Mouse (Mus musculus) A20 (cell line): ENCODE data around the gene Dennd2a.

Source experiments
- DNase-seq: peaks from one replicate; pipeline ENCODE4 v3.0.0-alpha.2; 2011; ENCODE audit warnings: low read depth, low spot score

The Dennd2a gene

DNA sequence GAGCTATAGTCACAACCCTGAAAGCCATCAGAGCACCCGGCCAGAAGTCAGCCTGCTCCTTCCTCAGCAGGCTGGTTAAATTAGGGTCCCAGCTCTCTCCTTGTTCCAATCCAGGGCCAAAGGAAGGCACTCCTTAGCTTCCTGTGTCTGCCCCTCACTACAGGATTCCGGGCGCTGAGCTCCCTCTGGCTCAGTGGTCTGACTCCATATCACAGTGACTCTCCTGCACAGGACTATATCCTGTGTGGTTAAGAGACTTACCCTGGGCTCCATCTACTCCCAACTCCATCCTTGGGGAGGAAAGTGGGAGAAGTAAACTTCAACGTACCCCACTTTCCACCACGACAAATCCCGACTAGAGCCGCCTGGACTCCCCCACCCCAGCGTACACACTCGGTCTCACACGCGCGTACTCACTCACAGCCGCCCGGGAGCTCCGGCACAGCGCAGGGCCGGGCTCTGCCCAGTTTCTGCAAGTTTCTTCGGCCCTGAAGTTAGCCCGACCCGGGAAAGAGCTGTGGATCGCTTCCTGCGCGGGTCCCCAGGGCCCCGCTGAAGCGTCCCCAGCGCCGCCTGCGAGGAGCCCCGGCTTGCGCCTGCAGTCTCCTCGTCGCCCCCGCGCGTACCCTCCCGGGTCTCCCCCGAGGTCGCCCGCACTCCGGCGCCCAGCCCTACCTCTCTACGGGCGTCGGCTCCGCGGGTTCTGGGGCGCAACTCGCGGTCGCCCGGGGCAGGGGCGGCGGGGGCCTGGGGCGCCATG, 587 bp downstream of the Dennd2a start:
- DNase-seq: no peak

DNA sequence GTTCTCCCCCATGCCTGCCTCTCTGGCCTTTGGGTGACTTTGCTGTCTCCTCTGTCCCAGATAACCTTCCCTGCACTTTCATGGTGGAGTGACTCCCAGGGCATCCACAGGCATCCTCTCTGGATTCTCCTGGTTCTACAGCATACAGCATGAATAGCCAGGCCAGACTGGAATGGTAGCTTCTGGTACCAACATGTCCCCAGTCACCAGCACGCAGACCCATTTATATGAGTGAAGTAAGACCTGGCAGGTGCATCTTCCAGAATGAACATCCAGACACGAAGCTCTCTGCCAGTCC, 2.1 kb downstream of the Dennd2a start:
- no peak for DNase-seq

GRCm38 (mm10) chr6:39554888-39555647, 2.6 kb downstream of the Dennd2a start:
- DNase-seq: no peak

DNA sequence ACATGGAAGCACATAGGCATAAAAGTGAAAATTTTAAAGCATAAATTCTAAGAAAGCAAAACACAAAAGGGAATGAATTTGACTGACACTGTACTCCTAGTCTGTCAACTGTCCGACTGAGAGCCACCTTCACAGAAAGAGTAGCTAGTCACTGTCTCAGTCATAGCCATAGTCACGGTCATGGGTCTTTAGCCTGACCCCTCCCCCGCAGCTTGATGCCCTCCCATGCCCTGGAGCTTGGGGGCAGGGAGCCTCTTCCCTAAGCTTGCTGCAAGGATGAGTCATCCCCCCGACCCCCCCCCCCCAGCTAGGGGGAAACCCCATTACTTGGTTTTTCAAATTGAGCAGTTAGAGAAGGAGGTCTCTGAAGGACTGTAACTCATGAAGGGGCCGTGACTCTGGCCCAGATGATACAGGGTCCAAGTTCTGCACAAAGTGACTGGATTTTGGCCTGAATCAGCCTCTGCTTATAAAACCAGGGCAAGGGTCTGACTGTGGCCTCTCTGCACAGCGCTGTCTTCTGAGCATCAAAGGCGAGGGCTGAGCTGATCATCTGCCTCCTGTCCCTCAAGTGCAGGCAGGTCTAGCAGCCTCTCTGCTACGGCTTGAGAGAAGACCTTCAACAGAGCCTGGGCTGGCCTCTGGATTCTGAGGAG, 5.6 kb downstream of the Dennd2a start:
- no peak for DNase-seq

GRCm38 (mm10) chr6:39548030-39548429, 9.6 kb downstream of the Dennd2a start:
- DNase-seq: no peak

DNA sequence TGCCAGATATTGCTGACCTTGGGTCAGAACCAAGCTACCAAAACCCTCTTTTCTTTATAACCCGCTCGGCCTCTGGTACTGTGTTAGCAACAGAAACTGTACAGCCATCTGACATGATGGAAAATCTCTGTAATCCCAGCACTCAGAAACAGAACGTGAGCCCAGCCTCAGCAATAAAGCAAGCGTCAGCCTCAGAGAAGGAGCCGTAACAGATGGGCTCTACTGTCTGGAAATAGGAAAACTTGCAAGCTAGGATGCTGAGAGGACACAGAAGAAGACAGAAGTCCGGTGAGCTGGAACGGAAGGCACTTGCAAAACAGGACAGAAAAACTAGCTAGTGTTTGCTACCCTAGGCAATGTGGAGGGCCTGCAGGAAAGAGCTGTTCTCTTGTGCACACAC, 12.2 kb downstream of the Dennd2a start:
- no peak for DNase-seq

DNA sequence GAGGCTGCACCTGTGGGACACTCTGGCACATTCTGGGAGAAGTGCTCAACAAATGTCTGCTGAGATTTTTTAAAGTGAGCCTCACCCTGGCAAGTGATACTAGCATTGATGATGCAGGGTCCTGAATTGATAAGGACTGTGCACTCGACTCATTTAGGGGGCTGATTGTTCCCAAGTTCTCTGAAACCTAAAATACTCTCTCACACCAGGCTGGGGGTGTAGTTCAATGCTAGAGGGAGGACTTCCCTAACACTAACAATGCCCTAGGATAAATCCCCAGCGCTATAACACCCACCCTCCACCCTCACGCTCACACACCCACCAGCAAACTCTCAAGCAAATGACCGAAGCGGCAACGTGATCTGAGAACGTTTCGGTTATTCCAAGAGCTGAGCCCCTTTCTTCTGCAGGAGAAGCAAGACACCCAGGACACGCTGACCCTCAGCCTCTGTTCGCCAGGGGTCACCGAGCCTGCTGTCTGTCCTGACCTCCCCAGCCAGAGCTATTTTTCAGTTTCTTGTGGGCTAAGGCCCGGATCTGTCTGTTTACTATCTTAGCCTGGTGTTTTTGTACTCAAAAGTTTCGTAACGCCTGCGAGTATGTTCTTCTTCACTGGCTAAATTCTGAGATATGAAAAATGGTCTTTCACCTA, 13.8 kb downstream of the Dennd2a start:
- DNase-seq: no peak

GRCm38 (mm10) chr6:39542631-39543597, 14.8 kb downstream of the Dennd2a start:
- no peak for DNase-seq

DNA sequence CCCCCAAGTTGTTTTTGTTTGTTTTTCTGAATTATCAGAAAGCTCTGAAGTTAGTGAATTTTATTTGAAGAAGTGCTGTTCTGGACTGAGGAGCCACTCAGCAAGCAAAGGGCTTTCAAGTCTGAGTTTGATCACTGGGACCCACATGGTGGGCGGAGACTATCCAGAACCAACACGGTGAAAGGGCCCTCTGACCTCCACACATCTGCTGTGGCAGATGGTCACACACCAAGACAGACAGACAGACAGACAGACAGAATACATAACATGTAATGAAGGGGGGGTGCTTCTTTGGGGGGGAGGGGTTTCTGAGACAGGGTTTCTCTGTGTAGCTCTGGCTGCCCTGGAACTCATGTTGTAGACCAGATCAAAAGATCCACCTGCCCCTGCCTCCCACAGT, 17.1 kb downstream of the Dennd2a start:
- DNase-seq: no peak

DNA sequence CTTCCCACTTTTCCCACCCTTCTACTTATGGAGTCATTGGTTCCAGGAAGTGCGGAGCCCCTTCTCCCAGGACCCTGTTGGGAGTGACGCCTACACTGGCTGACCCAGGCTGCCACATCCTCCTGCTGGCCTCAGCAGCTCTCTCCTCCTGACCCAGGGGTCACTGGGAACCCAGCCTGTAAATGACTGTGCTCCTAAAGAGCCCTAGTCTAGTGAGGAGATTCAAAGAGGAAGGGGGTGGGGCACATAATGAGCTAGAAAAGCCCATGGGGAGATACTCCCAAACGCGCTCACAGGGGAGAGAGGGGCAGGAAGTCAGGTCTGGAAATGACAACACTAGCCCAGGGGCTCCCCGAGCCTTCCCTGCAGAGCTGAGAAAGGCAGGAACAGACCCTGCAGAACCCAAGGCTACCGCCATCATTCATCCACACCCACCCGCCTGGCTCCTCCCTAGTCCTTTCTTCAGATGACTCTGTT, 17.9 kb downstream of the Dennd2a start:
- no peak for DNase-seq

DNA sequence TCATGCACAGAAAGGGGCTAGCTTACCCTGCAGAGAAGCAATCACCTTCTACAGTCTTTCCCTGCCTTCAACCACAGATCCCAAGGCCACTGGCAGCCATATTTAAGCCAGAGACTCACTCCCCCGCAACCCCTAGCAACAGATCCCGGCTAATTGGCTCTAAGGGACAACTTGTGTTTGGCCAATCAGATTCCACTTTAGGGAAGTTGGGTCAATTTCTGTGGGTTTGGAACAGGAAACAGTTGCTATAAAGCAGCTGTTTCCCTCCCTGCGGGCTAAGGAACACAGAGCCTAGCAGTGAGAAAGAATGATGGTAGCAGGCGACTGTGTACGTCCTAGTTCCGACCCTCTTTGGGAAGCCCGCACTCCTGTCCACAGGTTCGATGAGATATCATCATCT, 19.4 kb downstream of the Dennd2a start:
- DNase-seq: no peak

DNA sequence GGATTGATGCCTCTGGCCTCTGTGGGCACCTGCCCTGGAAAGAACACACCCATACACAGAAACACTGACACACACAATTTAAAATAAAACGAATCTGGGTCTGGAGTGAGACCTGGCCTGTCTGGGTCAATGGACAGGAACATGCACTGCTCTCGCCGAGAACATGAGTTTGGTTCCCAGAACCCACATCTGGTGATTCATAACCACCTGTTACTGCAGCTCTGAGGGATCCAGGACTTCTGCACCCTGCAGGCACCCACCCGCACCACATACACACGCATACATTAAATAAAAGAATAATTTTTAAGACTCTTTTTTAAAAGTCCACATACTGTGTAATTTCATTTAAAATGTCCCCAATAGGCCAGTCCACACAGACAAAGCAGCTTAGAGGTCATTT, 20.4 kb downstream of the Dennd2a start:
- no peak for DNase-seq

DNA sequence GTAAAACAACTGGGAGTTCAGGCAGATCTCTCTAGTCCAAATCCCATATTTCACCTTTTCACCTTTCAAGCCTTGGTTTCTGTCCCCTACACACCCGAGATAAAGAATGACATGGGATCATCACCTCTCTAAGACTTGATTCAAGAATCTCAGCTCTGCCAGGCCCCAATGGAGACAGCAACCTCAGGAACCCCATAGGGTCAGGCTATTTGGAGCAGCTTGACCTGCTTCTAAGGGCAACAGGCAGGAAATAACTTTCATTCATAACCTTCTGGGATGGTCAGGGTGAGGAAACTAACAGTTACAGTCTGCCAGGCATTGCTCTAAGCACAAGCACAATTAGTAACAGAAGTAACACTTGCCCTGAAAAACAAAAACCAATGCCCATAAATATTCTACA, 21.0 kb downstream of the Dennd2a start:
- DNase-seq: no peak

DNA sequence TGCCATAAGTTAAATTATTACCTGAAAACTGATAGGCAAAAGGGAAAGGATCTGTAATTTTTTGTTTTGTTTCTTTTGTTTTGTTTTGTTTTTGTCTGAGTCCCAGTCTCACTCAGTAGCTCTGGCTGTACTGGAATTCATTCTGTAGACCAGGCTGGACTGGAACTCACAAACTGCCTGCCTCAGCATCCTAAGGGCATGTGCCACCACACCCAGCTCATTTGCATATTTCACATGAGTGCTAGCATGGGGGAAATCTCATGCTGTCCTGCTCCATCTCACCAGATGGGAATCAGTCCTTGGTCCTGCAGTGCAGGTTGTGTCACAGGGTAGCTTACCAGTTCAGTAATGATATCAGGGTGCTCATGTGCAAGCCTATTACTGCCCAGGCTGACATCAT, 22.7 kb downstream of the Dennd2a start:
- no peak for DNase-seq

- DNase-seq: no peak
These were observed 28.8 kb downstream of the Dennd2a start for GRCm38 (mm10) chr6:39528671-39529535.

GRCm38 (mm10) chr6:39527811-39528210, 29.9 kb downstream of the Dennd2a start:
- DNase-seq: peak; percentile 88

GRCm38 (mm10) chr6:39527337-39527784, 30.3 kb downstream of the Dennd2a start:
- peak; percentile 95 for DNase-seq

DNA sequence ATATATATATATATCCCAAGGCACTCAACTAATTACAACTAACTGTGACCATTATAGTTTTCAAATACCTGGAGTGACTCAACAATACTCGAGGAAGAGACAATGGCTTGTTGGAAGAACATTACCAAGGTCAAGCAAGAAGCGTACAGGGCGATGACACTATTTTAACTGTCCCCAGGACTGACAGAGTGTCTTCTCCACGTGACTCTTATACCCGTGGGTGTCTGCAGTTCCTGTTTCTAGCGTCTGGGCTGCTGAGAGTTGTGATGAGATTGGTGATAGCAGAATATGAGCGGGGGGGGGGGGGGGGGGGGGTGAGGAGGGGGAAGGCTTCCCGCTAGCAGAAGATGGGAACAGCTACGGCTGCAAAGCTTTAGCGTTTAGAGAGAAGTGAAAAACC, 30.9 kb downstream of the Dennd2a start:
- peak; percentile 82 for DNase-seq

GRCm38 (mm10) chr6:39523161-39523560, 34.5 kb downstream of the Dennd2a start:
- DNase-seq: no peak

- DNase-seq: no peak
These were observed 35.2 kb downstream of the Dennd2a start for GRCm38 (mm10) chr6:39522425-39522824.
